Mouse (Mus musculus): ENCODE results near the gene Glp2r. TPM values are rescaled to one million over a fixed set of nuclear protein-coding genes. Genes with fewer than 3 reads are reported as not detected.

Gene Glp2r
- polyA plus RNA-seq, 1 experiment from 2014 or later, result not detected

DNA sequence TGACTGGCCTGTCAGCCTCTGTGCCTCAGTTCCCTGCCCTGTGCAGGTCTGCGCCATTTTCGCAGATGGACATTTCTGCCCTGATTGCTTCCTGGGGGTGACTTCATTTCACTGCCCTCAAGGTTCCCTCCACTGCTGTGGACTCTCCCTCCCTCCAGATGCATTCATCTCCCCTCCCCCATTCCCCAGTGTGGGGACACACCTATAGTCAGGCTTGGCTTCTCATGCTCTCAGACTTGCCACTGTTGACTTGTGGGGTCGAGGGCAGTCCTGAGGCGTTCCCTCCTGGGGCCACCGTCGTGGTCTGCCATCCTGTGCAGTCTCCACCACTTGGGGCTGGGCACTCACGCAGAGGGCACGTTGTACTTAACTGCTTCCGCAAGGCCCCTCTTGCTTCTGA is 114.1 kb downstream of the Glp2r start:
- WGBS, result 85% methylated on average over 9 of the region's 9 CpGs

DNA sequence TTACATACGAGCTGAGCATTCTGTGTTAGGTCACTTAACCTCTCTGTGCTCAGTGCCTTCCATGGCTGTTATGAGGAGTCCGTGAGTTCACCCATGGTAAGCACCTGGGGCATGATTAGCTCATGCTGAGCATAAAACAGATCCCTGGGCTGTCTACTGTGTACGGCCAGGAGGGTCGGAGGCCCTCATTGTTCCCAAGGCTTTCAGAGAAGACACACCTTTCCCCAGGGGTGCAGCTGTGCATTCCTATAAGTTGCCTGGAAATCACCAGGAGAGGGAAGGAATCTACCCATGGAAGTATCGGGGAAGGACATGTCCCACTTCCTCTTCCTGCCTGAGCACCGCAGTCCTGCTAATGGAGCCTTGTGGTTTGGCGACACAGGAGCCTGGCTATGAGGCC is 114.6 kb downstream of the Glp2r start:
- H3K27me3 ChIP-seq (ENCODE audit: control insufficient read depth, insufficient read depth, low read length), result no peaks in the 10 kb centered on the region
- WGBS, result 86% methylated on average over 7 of the region's 7 CpGs
- ATAC-seq (ENCODE audit: low FRiP score, low TSS enrichment), result no peak
- H3K4me2 ChIP-seq (replicated peaks; ENCODE audit: low read depth, low read length), result no peak overlapping the region
- no peak overlapping the region for H3K9ac ChIP-seq (ENCODE audit: low read depth, low read length)
- no peak overlapping the region for H3K27ac ChIP-seq (ENCODE audit: low read depth, low read length)
- no peaks in the 10 kb centered on the region for H3K36me3 ChIP-seq (ENCODE audit: control insufficient read depth, insufficient read depth, low read length)
- no peaks in the 10 kb centered on the region for H3K9me3 ChIP-seq (ENCODE audit: control insufficient read depth, low read length)
- H3K4me3 ChIP-seq (ENCODE audit: low read length), result no peak overlapping the region
- no peaks in the 10 kb centered on the region for H3K4me1 ChIP-seq (ENCODE audit: control insufficient read depth, insufficient read depth, low read length)

More for the DNA sequence above, 114.1 kb downstream of the Glp2r start:
- H3K9ac ChIP-seq (ENCODE audit: low read depth, low read length), result no peak overlapping the region
- no peak for ATAC-seq (ENCODE audit: low FRiP score, low TSS enrichment)
- H3K27me3 ChIP-seq (ENCODE audit: control insufficient read depth, insufficient read depth, low read length), result no peaks in the 10 kb centered on the region
- no peak overlapping the region for H3K27ac ChIP-seq (ENCODE audit: low read depth, low read length)
- no peak overlapping the region for H3K4me2 ChIP-seq (replicated peaks; ENCODE audit: low read depth, low read length)
- no peak overlapping the region for H3K4me3 ChIP-seq (ENCODE audit: low read length)
- H3K36me3 ChIP-seq (ENCODE audit: control insufficient read depth, insufficient read depth, low read length), result no peaks in the 10 kb centered on the region
- no peaks in the 10 kb centered on the region for H3K4me1 ChIP-seq (ENCODE audit: control insufficient read depth, insufficient read depth, low read length)
- no peaks in the 10 kb centered on the region for H3K9me3 ChIP-seq (ENCODE audit: control insufficient read depth, low read length)

DNA sequence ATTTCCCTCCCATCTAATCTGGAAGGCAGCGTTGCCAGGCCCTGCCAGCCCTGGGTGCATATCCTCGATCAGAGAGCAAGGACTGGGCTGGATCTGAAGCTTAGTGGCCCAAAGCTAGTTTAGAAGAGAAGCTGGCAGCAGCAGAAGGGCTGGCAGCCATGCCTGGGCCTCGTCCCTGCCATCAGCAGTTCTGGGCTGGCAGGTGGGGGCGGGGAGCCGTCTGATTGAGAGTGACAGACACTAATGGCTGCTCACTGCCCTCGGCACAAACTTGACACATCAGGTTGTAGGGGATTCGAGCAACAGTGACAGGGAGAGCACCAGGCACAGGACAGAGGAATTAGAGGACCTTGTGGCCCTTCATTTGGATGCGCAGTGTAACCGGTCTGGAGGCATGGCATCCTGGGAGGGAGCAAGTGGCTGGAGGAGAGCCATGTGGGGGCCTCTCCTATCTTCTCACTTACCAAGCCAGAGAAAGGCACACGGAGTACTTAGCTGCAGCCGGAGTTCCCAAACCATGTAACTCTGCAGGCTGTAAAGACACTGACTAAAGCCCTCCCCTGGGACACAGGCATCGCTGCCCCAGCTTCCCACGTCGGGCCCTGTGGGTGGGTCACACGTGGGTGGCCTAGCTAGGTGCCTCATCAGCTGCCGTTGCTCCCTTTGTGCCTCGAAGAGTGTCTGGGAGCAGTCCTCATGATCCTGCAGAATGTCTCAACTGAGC is 115.6 kb downstream of the Glp2r start:
- H3K9ac ChIP-seq (ENCODE audit: low read depth, low read length), result no peak overlapping the region
- H3K4me1 ChIP-seq (ENCODE audit: control insufficient read depth, insufficient read depth, low read length), result no peaks in the 10 kb centered on the region
- ATAC-seq (ENCODE audit: low FRiP score, low TSS enrichment), result no peak
- H3K4me2 ChIP-seq (replicated peaks; ENCODE audit: low read depth, low read length), result no peak overlapping the region
- no peaks in the 10 kb centered on the region for H3K36me3 ChIP-seq (ENCODE audit: control insufficient read depth, insufficient read depth, low read length)
- no peak overlapping the region for H3K27ac ChIP-seq (ENCODE audit: low read depth, low read length)
- H3K9me3 ChIP-seq (ENCODE audit: control insufficient read depth, low read length), result no peaks in the 10 kb centered on the region
- H3K27me3 ChIP-seq (ENCODE audit: control insufficient read depth, insufficient read depth, low read length), result no peaks in the 10 kb centered on the region
- 69% methylated on average over 17 of the region's 17 CpGs for WGBS
- H3K4me3 ChIP-seq (ENCODE audit: low read length), result no peak overlapping the region

DNA sequence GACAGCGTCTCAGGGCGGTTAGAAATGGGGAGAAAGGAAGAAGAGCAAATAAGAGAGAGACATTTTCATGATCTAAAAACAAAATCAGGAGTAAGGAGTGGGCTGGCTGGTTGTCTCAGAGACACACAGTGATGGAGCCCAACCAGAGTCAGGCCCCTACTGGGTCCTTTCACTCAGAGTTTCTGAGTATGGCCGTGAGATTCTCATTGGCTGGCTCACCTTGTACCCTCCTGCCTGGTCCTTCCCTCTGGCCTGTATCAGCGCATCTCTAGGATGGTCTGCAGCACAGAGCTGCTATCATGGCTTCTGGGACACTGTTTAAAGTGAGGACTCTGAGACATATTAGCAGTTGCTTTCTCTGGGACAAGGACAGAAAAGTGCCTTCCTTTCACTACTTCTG is 116.4 kb downstream of the Glp2r start:
- Histone ChIP-seq H3K27me3 (ENCODE audit: control insufficient read depth, insufficient read depth, low read length) (no peaks in the 10 kb centered on the region), H3K4me2 (replicated peaks; ENCODE audit: low read depth, low read length) (no peak overlapping the region), H3K4me3 (ENCODE audit: low read length) (no peak overlapping the region), H3K9me3 (ENCODE audit: control insufficient read depth, low read length) (no peaks in the 10 kb centered on the region), H3K27ac (ENCODE audit: low read depth, low read length) (no peak overlapping the region), H3K9ac (ENCODE audit: low read depth, low read length) (no peak overlapping the region), H3K36me3 (ENCODE audit: control insufficient read depth, insufficient read depth, low read length) (no peaks in the 10 kb centered on the region), H3K4me1 (ENCODE audit: control insufficient read depth, insufficient read depth, low read length) (no peaks in the 10 kb centered on the region)
- no peak for ATAC-seq (ENCODE audit: low FRiP score, low TSS enrichment)
- WGBS, result 81% methylated on average over 4 of the region's 4 CpGs

DNA sequence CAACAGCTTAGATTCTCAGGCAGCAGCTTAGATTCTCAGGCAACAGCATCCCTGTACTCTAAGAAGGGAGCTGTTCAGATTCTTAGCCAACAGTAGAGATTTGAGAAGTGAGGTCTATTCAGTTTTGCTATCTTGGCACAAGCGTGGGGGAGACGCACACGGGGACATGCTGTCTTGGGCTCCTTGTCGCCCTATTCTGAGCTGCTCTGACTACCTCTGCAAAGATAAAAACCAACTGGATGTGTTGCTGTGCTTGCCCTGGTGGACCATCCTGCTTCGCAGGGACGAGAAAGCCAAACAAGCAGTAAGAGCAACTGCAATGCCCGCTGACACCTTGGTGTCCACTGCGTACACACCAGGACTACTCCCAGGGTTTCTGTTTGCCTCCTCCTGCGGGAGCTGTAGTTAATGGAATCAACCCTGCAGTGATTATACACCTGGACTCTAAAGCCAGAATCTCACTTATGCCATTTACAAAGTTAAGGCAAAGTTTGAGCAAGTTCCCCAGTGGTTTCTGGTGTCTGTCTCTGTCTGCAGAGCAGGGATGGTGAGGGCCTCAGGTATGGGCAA is 117.3 kb downstream of the Glp2r start:
- Histone ChIP-seq H3K4me3 (ENCODE audit: low read length) (no peak overlapping the region), H3K4me1 (ENCODE audit: control insufficient read depth, insufficient read depth, low read length) (no peaks in the 10 kb centered on the region), H3K4me2 (replicated peaks; ENCODE audit: low read depth, low read length) (no peak overlapping the region), H3K36me3 (ENCODE audit: control insufficient read depth, insufficient read depth, low read length) (no peaks in the 10 kb centered on the region), H3K9me3 (ENCODE audit: control insufficient read depth, low read length) (no peaks in the 10 kb centered on the region), H3K27me3 (ENCODE audit: control insufficient read depth, insufficient read depth, low read length) (no peaks in the 10 kb centered on the region), H3K9ac (ENCODE audit: low read depth, low read length) (no peak overlapping the region), H3K27ac (ENCODE audit: low read depth, low read length) (no peak overlapping the region)
- no peak for ATAC-seq (ENCODE audit: low FRiP score, low TSS enrichment)
- WGBS, result 91% methylated on average over 9 of the region's 9 CpGs

DNA sequence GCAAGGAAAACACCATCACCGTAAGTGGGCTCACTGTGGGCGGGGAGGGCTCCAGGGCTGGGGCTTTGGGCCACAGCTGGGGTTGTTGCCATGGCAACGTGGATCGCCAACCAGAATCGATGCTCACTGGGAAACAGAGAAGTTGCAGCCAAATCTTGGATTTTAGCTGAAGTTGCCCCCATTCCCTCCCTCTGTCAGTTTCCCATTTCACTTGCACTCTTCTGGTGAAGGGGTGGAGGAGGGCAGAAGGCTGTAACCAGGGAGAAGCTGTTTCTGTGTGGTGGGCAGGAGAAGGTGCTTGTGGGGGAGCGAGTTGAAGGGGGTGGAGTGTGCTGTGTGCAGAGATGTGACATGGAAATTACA is 118.1 kb downstream of the Glp2r start:
- H3K4me3 ChIP-seq (ENCODE audit: low read length), result no peak overlapping the region
- ATAC-seq (ENCODE audit: low FRiP score, low TSS enrichment), result no peak
- no peaks in the 10 kb centered on the region for H3K9me3 ChIP-seq (ENCODE audit: control insufficient read depth, low read length)
- no peak overlapping the region for H3K9ac ChIP-seq (ENCODE audit: low read depth, low read length)
- no peaks in the 10 kb centered on the region for H3K4me1 ChIP-seq (ENCODE audit: control insufficient read depth, insufficient read depth, low read length)
- WGBS, result 48% methylated on average over 6 of the region's 6 CpGs
- H3K27me3 ChIP-seq (ENCODE audit: control insufficient read depth, insufficient read depth, low read length), result no peaks in the 10 kb centered on the region
- no peak overlapping the region for H3K27ac ChIP-seq (ENCODE audit: low read depth, low read length)
- no peaks in the 10 kb centered on the region for H3K36me3 ChIP-seq (ENCODE audit: control insufficient read depth, insufficient read depth, low read length)
- no peak overlapping the region for H3K4me2 ChIP-seq (replicated peaks; ENCODE audit: low read depth, low read length)

DNA sequence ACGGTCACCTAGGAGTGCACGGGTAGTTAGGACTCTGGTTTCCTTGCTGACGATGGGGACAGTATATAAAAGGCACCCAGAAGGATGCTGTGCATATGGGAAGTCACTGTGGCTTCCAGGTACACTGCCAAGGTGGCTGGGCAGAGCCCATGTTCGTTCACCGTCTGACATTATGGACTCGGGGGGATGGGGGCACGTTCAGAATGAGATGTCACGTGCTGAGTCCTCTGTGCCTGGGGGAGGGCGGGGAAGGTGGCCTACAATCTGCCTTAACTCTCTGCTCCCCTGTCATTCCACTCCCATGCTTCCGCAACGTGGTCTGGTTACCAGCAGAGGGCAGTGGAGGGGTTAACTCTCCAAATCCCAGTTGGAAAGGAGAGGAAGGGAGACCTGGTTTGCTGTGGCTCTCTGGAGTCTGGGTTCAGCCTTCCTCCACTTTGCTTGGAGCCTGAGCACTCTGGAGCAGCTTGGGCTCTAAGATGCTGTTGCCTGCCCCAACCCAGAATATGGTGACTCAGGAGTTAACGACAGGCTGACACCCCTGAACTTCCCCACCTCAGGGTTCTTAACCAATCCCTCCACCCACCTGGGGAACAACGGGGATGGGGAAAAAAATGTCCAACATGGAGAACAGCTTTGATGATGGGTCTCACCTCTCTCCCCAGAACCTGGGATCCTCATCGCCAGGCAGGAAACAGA is 118.6 kb downstream of the Glp2r start:
- Histone ChIP-seq H3K4me2 (replicated peaks; ENCODE audit: low read depth, low read length) (no peak overlapping the region), H3K4me3 (ENCODE audit: low read length) (no peak overlapping the region), H3K9ac (ENCODE audit: low read depth, low read length) (no peak overlapping the region), H3K4me1 (ENCODE audit: control insufficient read depth, insufficient read depth, low read length) (no peaks in the 10 kb centered on the region), H3K36me3 (ENCODE audit: control insufficient read depth, insufficient read depth, low read length) (no peaks in the 10 kb centered on the region), H3K27ac (ENCODE audit: low read depth, low read length) (no peak overlapping the region), H3K9me3 (ENCODE audit: control insufficient read depth, low read length) (no peaks in the 10 kb centered on the region), H3K27me3 (ENCODE audit: control insufficient read depth, insufficient read depth, low read length) (no peaks in the 10 kb centered on the region)
- no peak for ATAC-seq (ENCODE audit: low FRiP score, low TSS enrichment)
- WGBS, result 17% methylated on average over 14 of the region's 14 CpGs

DNA sequence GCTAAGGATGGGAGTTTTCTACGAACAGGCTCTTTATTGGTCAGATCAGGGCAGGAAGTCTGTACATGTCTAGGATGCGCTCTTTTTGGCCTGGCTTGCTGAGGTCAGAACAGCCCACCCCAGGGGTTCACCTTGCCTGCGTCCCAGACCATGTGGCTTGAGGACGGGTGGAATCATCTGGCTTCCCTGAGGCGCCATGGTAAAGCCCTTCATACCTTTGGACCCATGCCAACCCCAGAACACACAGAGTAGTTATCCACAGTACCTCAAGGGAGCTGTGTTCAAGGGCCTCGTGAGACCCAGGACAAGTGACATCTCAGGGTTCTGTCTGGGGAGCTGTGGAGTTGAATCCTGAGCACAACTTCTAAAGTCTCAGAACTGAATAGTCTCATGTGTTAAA is 119.2 kb downstream of the Glp2r start:
- H3K4me3 ChIP-seq (ENCODE audit: low read length), result no peak overlapping the region
- no peak overlapping the region for H3K4me2 ChIP-seq (replicated peaks; ENCODE audit: low read depth, low read length)
- no peak for ATAC-seq (ENCODE audit: low FRiP score, low TSS enrichment)
- H3K27ac ChIP-seq (ENCODE audit: low read depth, low read length), result no peak overlapping the region
- no peaks in the 10 kb centered on the region for H3K4me1 ChIP-seq (ENCODE audit: control insufficient read depth, insufficient read depth, low read length)
- H3K9me3 ChIP-seq (ENCODE audit: control insufficient read depth, low read length), result no peaks in the 10 kb centered on the region
- WGBS, result 77% methylated on average over 6 of the region's 6 CpGs
- H3K36me3 ChIP-seq (ENCODE audit: control insufficient read depth, insufficient read depth, low read length), result no peaks in the 10 kb centered on the region
- H3K27me3 ChIP-seq (ENCODE audit: control insufficient read depth, insufficient read depth, low read length), result no peaks in the 10 kb centered on the region
- H3K9ac ChIP-seq (ENCODE audit: low read depth, low read length), result no peak overlapping the region

DNA sequence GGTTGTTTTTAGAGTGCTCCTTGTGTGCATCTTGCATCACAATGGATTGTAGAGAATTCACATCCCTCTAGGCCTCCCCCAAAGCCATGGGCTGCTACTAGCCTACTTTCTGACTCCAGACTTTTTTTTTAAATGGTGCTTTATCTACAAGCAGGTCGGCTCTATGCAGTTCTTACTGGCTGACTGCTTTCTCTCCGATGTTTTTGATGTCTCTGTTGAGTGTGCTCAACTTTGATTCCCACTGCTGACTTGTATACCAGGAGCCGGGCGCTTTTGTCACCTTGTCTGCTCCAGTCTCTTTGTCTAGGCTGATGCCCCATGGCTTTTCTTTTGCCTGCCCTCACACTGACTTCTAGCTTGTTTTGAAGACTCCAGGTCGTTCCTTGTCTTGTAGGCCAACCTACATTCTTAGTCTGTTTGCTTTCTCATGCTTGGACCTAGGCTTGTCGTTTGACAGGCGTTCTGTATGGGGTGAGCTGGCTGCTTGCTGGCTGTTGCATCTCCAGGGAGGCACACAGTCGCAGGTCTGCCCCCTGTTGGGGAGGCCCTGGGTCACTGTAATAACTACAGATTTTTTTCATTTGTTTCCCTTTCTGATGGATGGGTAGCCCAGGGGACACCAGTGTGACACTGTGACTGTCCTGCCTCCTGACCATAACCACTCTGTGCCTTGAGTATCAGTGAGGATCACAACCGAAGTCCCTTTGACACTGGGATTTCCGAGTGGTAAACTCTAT is 120.8 kb downstream of the Glp2r start:
- Histone ChIP-seq H3K27me3 (ENCODE audit: control insufficient read depth, insufficient read depth, low read length) (no peaks in the 10 kb centered on the region), H3K9ac (ENCODE audit: low read depth, low read length) (no peak overlapping the region), H3K27ac (ENCODE audit: low read depth, low read length) (no peak overlapping the region), H3K4me3 (ENCODE audit: low read length) (no peak overlapping the region), H3K36me3 (ENCODE audit: control insufficient read depth, insufficient read depth, low read length) (no peaks in the 10 kb centered on the region), H3K4me2 (replicated peaks; ENCODE audit: low read depth, low read length) (no peak overlapping the region), H3K9me3 (ENCODE audit: control insufficient read depth, low read length) (no peaks in the 10 kb centered on the region), H3K4me1 (ENCODE audit: control insufficient read depth, insufficient read depth, low read length) (no peaks in the 10 kb centered on the region)
- ATAC-seq (ENCODE audit: low FRiP score, low TSS enrichment), result no peak
- WGBS, result 63% methylated on average over 10 of the region's 10 CpGs

All from kidney, embryonic 14.5 days (tissue).